Mouse (Mus musculus): Measurements from ENCODE around the gene Nomo1. TPM values are rescaled to one million over a fixed set of nuclear protein-coding genes. Genes with fewer than 3 reads are reported as not detected.
A peak's percentile ranks its signal among the peaks of the same experiment; 100 is the strongest.

Gene Nomo1
- polyA plus RNA-seq, 1 experiment from 2014 or later, result 80.4 TPM

GRCm38 (mm10) chr7:46110079-46110478 lies 76.6 kb downstream of the Nomo1 start:
- ATAC-seq, result no peak
- 73% methylated on average over 3 of the region's 3 CpGs for WGBS
- no peak overlapping the region for H3K9ac ChIP-seq

GRCm38 (mm10) chr7:46111212-46111817 lies 77.8 kb downstream of the Nomo1 start:
- Histone ChIP-seq H3K9me3 (no peaks in the 10 kb centered on the region), H3K4me3 (replicated peaks) (no peak overlapping the region), H3K4me1 (replicated peaks) (no peaks in the 10 kb centered on the region), H3K27ac (no peak overlapping the region), H3K27me3 (replicated peaks) (no peaks in the 10 kb centered on the region), H3K36me3 (no peaks in the 10 kb centered on the region), H3K4me2 (replicated peaks) (no peak overlapping the region), H3K9ac (no peak overlapping the region)
- WGBS, result 78% methylated on average over 15 of the region's 15 CpGs
- no peak for ATAC-seq

More at GRCm38 (mm10) chr7:46110079-46110478, 76.6 kb downstream of the Nomo1 start:
- Histone ChIP-seq H3K4me1 (replicated peaks) (no peaks in the 10 kb centered on the region), H3K27me3 (replicated peaks) (no peaks in the 10 kb centered on the region), H3K4me2 (replicated peaks) (no peak overlapping the region), H3K27ac (no peak overlapping the region), H3K4me3 (replicated peaks) (no peak overlapping the region), H3K36me3 (no peaks in the 10 kb centered on the region), H3K9me3 (no peaks in the 10 kb centered on the region)

DNA sequence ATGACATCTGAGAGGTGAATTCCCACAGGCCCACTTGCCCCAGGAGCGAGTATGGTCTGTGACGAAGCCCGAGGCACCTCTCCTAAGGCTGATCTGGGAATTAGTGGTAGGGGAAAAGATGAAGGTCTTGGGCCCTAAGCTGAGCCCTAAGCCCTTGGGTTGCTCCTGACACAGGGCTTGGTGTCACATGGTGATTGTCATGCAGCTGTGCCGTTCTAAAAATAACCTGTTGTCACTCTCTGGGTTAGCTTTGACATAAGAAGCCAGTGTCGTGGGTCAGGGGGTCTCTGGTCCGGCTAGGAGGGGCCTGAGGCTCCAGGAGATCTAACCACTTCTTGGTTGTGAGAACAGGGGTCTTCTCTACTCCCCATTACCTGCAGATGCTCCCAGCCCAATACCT lies 78.4 kb downstream of the Nomo1 start:
- no peak overlapping the region for H3K9ac ChIP-seq
- WGBS, result 74% methylated on average over 6 of the region's 6 CpGs
- H3K4me3 ChIP-seq (replicated peaks), result no peak overlapping the region
- no peaks in the 10 kb centered on the region for H3K9me3 ChIP-seq
- no peak overlapping the region for H3K4me2 ChIP-seq (replicated peaks)
- no peaks in the 10 kb centered on the region for H3K27me3 ChIP-seq (replicated peaks)
- H3K36me3 ChIP-seq, result no peaks in the 10 kb centered on the region
- no peak overlapping the region for H3K27ac ChIP-seq
- no peaks in the 10 kb centered on the region for H3K4me1 ChIP-seq (replicated peaks)
- no peak for ATAC-seq

- H3K4me2 ChIP-seq (replicated peaks), result no peak overlapping the region
- no peak overlapping the region for H3K27ac ChIP-seq
- H3K36me3 ChIP-seq, result no peaks in the 10 kb centered on the region
- no peaks in the 10 kb centered on the region for H3K4me1 ChIP-seq (replicated peaks)
- H3K27me3 ChIP-seq (replicated peaks), result no peaks in the 10 kb centered on the region
- peak; percentile 64 for ATAC-seq
- 45% methylated on average over 3 of the region's 3 CpGs for WGBS
- H3K9me3 ChIP-seq, result no peaks in the 10 kb centered on the region
- no peak overlapping the region for H3K9ac ChIP-seq
- no peak overlapping the region for H3K4me3 ChIP-seq (replicated peaks)
These were observed 79.9 kb downstream of the Nomo1 start for GRCm38 (mm10) chr7:46113435-46113834.

GRCm38 (mm10) chr7:46116118-46116581 lies 82.7 kb downstream of the Nomo1 start:
- H3K9ac ChIP-seq, result no peak overlapping the region
- ATAC-seq, result no peak
- H3K4me1 ChIP-seq (replicated peaks), result no peaks in the 10 kb centered on the region
- no peak overlapping the region for H3K4me2 ChIP-seq (replicated peaks)
- H3K27me3 ChIP-seq (replicated peaks), result no peaks in the 10 kb centered on the region
- no peak overlapping the region for H3K27ac ChIP-seq
- no peak overlapping the region for H3K4me3 ChIP-seq (replicated peaks)
- no peaks in the 10 kb centered on the region for H3K36me3 ChIP-seq
- 56% methylated on average over 10 of the region's 10 CpGs for WGBS
- H3K9me3 ChIP-seq, result no peaks in the 10 kb centered on the region

GRCm38 (mm10) chr7:46117035-46117434 lies 83.5 kb downstream of the Nomo1 start:
- no peak for ATAC-seq
- no peak overlapping the region for H3K9ac ChIP-seq
- no peaks in the 10 kb centered on the region for H3K27me3 ChIP-seq (replicated peaks)
- H3K36me3 ChIP-seq, result no peaks in the 10 kb centered on the region
- 93% methylated on average over 16 of the region's 16 CpGs for WGBS
- no peak overlapping the region for H3K4me2 ChIP-seq (replicated peaks)
- H3K4me1 ChIP-seq (replicated peaks), result no peaks in the 10 kb centered on the region
- H3K27ac ChIP-seq, result no peak overlapping the region
- no peaks in the 10 kb centered on the region for H3K9me3 ChIP-seq
- H3K4me3 ChIP-seq (replicated peaks), result no peak overlapping the region

- no peaks in the 10 kb centered on the region for H3K27me3 ChIP-seq (replicated peaks)
- no peaks in the 10 kb centered on the region for H3K9me3 ChIP-seq
- H3K27ac ChIP-seq, result peak overlapping the region; percentile 34; the same call in 1 of the 2 replicates
- H3K4me2 ChIP-seq (replicated peaks), result no peak overlapping the region
- no peak overlapping the region for H3K4me3 ChIP-seq (replicated peaks)
- 0 out of 2 replicates have a peak, but pooled peaks cover 3% of the 10 kb centered on the region for H3K4me1 ChIP-seq (replicated peaks)
- WGBS, result 15% methylated on average over 4 of the region's 4 CpGs
- ATAC-seq, result peak; percentile 81
- H3K9ac ChIP-seq, result no peak overlapping the region
- no peaks in the 10 kb centered on the region for H3K36me3 ChIP-seq
These were observed 89.5 kb downstream of the Nomo1 start for GRCm38 (mm10) chr7:46122964-46123363.

- 65% methylated on average over 6 of the region's 6 CpGs for WGBS
- ATAC-seq, result no peak
These were observed 91.0 kb downstream of the Nomo1 start for GRCm38 (mm10) chr7:46124460-46124859.

DNA sequence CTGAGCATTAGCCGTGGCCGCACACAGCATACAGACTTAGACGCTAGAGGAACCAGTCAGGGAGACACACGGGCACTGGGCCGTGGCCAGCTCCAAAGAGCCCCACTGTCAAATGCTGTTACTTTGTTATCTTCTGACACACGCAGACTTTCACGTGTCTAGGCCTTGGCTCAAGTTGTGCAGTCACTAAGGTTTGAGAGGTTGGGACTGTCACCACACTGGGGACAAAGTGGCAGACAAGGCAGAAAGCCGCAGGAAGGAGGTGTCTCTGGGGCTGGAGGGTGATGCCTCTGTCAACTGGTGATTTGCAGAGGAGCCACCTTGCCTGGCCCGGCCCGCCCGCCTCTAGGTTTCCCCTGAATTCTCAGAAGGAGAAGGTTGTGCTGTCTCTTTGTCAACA lies 91.8 kb downstream of the Nomo1 start:
- ATAC-seq, result no peak
- 84% methylated on average over 11 of the region's 11 CpGs for WGBS
- H3K27ac ChIP-seq, result no peak overlapping the region

More at GRCm38 (mm10) chr7:46124460-46124859, 91.0 kb downstream of the Nomo1 start:
- no peaks in the 10 kb centered on the region for H3K36me3 ChIP-seq
- H3K27me3 ChIP-seq (replicated peaks), result no peaks in the 10 kb centered on the region
- no peak overlapping the region for H3K4me3 ChIP-seq (replicated peaks)
- H3K4me1 ChIP-seq (replicated peaks), result 0 out of 2 replicates have a peak, but pooled peaks cover 3% of the 10 kb centered on the region
- H3K9me3 ChIP-seq, result no peaks in the 10 kb centered on the region
- H3K27ac ChIP-seq, result no peak overlapping the region
- H3K4me2 ChIP-seq (replicated peaks), result no peak overlapping the region
- no peak overlapping the region for H3K9ac ChIP-seq

DNA sequence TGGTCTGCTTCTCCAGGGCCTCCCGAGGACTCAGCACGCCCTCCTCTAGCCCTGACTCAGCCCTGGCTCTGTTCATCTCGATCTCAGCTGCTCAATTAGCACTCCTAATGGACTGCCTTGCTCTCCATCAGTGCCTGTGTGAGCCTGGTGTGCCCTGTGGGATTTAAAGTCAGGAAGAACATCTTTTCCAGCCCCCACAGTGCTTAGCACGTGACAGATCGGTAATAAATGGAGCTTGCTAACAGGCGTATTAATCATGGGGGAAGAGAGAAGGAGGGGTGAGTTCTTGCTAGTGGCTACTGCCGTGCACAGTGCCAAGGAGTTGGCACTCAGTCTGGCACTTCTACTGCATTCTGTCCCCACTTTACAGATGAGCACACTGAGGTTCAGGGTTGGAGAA lies 94.7 kb downstream of the Nomo1 start:
- Histone ChIP-seq H3K27me3 (replicated peaks) (no peaks in the 10 kb centered on the region), H3K4me2 (replicated peaks) (no peak overlapping the region), H3K36me3 (no peaks in the 10 kb centered on the region), H3K9ac (no peak overlapping the region), H3K27ac (no peak overlapping the region), H3K9me3 (no peaks in the 10 kb centered on the region), H3K4me1 (replicated peaks) (0 out of 2 replicates have a peak, but pooled peaks cover 3% of the 10 kb centered on the region), H3K4me3 (replicated peaks) (no peak overlapping the region)
- ATAC-seq, result 0 out of 2 replicates have a peak, but pooled peaks have one; percentile 11
- 38% methylated on average over 7 of the region's 7 CpGs for WGBS

More for the DNA sequence above, 91.8 kb downstream of the Nomo1 start:
- H3K4me3 ChIP-seq (replicated peaks), result no peak overlapping the region
- no peak overlapping the region for H3K9ac ChIP-seq
- H3K27me3 ChIP-seq (replicated peaks), result no peaks in the 10 kb centered on the region
- 0 out of 2 replicates have a peak, but pooled peaks cover 3% of the 10 kb centered on the region for H3K4me1 ChIP-seq (replicated peaks)
- H3K36me3 ChIP-seq, result no peaks in the 10 kb centered on the region
- H3K4me2 ChIP-seq (replicated peaks), result no peak overlapping the region
- no peaks in the 10 kb centered on the region for H3K9me3 ChIP-seq

DNA sequence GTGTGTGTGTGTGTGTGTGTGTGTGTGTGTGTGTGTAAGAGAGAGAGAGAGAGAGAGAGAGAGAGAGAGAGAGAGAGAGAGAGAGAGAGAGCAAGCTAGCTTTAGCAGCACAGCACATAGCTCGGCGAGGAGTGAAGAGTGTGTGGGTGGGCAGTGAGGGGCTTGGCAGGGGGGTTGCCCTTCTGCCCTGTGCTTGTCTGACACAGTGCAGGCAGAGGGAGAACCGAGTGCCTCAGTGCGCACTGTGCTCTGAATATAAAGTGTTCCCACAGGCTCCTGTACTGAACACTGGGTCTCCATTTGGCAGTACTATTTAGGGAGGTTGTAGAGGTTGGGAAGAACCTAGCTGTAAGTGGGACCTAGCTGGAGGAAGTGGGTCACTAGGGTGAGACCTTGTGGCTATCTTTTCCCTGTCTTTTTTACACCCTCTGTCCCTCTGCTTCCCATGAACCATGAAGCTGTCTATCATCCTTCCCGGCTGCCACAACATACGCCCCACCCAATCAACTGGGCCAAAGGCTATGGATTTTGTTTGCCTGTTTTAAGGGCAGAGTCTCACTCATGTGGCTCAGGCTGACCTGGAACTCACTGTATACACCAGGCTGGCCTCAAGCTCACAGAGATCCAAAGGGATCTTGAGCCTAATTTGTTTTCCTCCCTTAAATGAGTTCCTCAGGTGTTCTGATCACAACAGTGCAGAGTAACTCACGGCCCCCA lies 96.1 kb downstream of the Nomo1 start:
- no peak overlapping the region for H3K4me3 ChIP-seq (replicated peaks)
- H3K4me1 ChIP-seq (replicated peaks), result peaks cover 2% of the 10 kb centered on the region; the same call in 1 of the 2 replicates
- H3K27ac ChIP-seq, result no peak overlapping the region
- no peaks in the 10 kb centered on the region for H3K27me3 ChIP-seq (replicated peaks)
- no peak overlapping the region for H3K4me2 ChIP-seq (replicated peaks)
- 0 out of 2 replicates have a peak, but pooled peaks have one; percentile 35 for ATAC-seq
- H3K9ac ChIP-seq, result no peak overlapping the region
- 30% methylated on average over 7 of the region's 7 CpGs for WGBS
- H3K9me3 ChIP-seq, result no peaks in the 10 kb centered on the region
- H3K36me3 ChIP-seq, result no peaks in the 10 kb centered on the region

DNA sequence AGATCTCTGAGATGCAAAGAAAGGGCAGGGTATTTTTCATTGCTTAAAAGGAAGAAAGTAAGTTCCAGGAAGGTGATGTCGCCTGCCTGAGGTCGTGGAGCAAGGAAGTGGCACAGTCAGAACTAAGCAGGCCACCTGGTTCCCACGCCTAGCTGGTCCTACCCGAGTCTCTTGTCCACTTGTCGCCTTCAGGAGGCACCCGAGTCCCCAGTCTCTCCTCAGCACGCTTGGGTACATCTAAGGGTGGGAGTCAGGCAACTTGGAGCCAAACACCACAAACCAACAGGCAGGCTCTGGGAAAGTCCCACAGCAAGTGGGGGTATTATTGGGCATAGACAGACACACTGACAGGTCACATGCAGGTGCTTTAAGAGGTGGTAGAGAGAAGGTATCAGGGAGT lies 97.2 kb downstream of the Nomo1 start:
- 57% methylated on average over 7 of the region's 7 CpGs for WGBS
- no peak; the same call in 1 of the 2 replicates for ATAC-seq
- H3K27ac ChIP-seq, result no peak overlapping the region

More for the DNA sequence above, 97.2 kb downstream of the Nomo1 start:
- Histone ChIP-seq H3K36me3 (no peaks in the 10 kb centered on the region), H3K4me3 (replicated peaks) (no peak overlapping the region), H3K4me1 (replicated peaks) (peaks cover 2% of the 10 kb centered on the region; the same call in 1 of the 2 replicates), H3K9ac (no peak overlapping the region), H3K27me3 (replicated peaks) (no peaks in the 10 kb centered on the region), H3K9me3 (no peaks in the 10 kb centered on the region), H3K4me2 (replicated peaks) (no peak overlapping the region)

Measured in intestine, embryonic 15.5 days (tissue).